Mouse (Mus musculus) gastrocnemius, adult 2 months (tissue): Measurements from ENCODE around the gene Usp7. TPM values are rescaled to one million over a fixed set of nuclear protein-coding genes. Genes with fewer than 3 reads are reported as not detected.

ENCODE experiments used
- DNase-seq: peaks from one replicate; pipeline ENCODE4 v3.0.0; 2022
- H3K27ac ChIP-seq: fragments of 200-600 bp; 2 replicates; pipeline ENCODE4 v1.8.1; 2022; ENCODE audit warnings: mild to moderate bottlenecking
- H3K4me3 ChIP-seq: fragments of 200-600 bp; 2 replicates; pipeline ENCODE4 v1.8.1; 2022; ENCODE audit warnings: mild to moderate bottlenecking, moderate library complexity
- CTCF ChIP-seq: fragments of 200-600 bp; IDR thresholded peaks from 2 replicates; pipeline ENCODE4 v1.8.1; 2022; ENCODE audit warnings: antibody characterized with exemption, mild to moderate bottlenecking, moderate library complexity
- intact Hi-C: fragments of 180-260 bp; cut with DNase I; formaldehyde crosslinking; loops from one replicate; pipeline ENCODE4 v1.15.1; 2025
- total RNA-seq, 2 experiments: library from RNA; stranded (reverse); gene quantifications; 2 replicates each; pipeline ENCODE4 v1.2.3; 2021

The Usp7 gene
- total RNA-seq, 2 experiments from 2014 or later, result 61.8 to 69.1 TPM

- Histone ChIP-seq H3K4me3 (no peak overlapping the region), H3K27ac (no peak overlapping the region)
- TF ChIP-seq CTCF, result no peak
- intact Hi-C loops, result no loop called here
- DNase-seq, result no peak
Measured at GRCm38 (mm10) chr16:8685087-8685486, 107.0 kb downstream of the Usp7 start.

GRCm38 (mm10) chr16:8680470-8680869, 111.6 kb downstream of the Usp7 start, which contains the start of gene Gm5767:
Gene Gm5767 (plus strand): TSS chr16:8680770.
- TF ChIP-seq CTCF, result no peak
- intact Hi-C loops, result no loop called here

GRCm38 (mm10) chr16:8679780-8680179, 112.3 kb downstream of the Usp7 start:
- Histone ChIP-seq H3K27ac (no peak overlapping the region), H3K4me3 (no peak overlapping the region)
- intact Hi-C loops, result no loop called here
- no peak for TF ChIP-seq CTCF
- no peak for DNase-seq

More at GRCm38 (mm10) chr16:8680470-8680869, 111.6 kb downstream of the Usp7 start, which contains the start of gene Gm5767:
- DNase-seq, result no peak
- Histone ChIP-seq H3K27ac (no peak within 1 kb of the TSS), H3K4me3 (no peak within 1 kb of the TSS)

- no peak overlapping the region for H3K4me3 ChIP-seq
- H3K27ac ChIP-seq, result no peak overlapping the region
- DNase-seq, result no peak
- no peak for TF ChIP-seq CTCF
- intact Hi-C loops, result no loop called here
Measured at GRCm38 (mm10) chr16:8678676-8679075, 113.4 kb downstream of the Usp7 start.

- intact Hi-C loops, result no loop called here
- H3K27ac ChIP-seq, result no peak overlapping the region
- no peak for TF ChIP-seq CTCF
- DNase-seq, result no peak
- H3K4me3 ChIP-seq, result no peak overlapping the region
Measured at GRCm38 (mm10) chr16:8678035-8678434, 114.1 kb downstream of the Usp7 start.

GRCm38 (mm10) chr16:8676800-8677199, 115.3 kb downstream of the Usp7 start:
- H3K4me3 ChIP-seq, result no peak overlapping the region
- DNase-seq, result peak; percentile 58
- H3K27ac ChIP-seq, result no peak overlapping the region
- intact Hi-C loops, result loop anchor here (1.0 kb wide), 1 partner anchor 182 kb away; no protein-coding TSS in a partner anchor
- peak; percentile 86 for TF ChIP-seq CTCF

- no peak for DNase-seq
- intact Hi-C loops, result no loop called here
- no peak overlapping the region for H3K27ac ChIP-seq
- H3K4me3 ChIP-seq, result no peak overlapping the region
- TF ChIP-seq CTCF, result no peak
Measured at GRCm38 (mm10) chr16:8676228-8676627, 115.9 kb downstream of the Usp7 start.

- no peak overlapping the region for H3K27ac ChIP-seq
- intact Hi-C loops, result loop anchor here (2.0 kb wide), 2 partner anchors 33 to 263 kb away; no protein-coding TSS in a partner anchor
- DNase-seq, result no peak
- no peak for TF ChIP-seq CTCF
- H3K4me3 ChIP-seq, result no peak overlapping the region
Measured at GRCm38 (mm10) chr16:8675559-8675958, 116.5 kb downstream of the Usp7 start.

GRCm38 (mm10) chr16:8674165-8674564, 117.9 kb downstream of the Usp7 start:
- peak; percentile 80 for TF ChIP-seq CTCF
- peak; percentile 51 for DNase-seq
- Histone ChIP-seq H3K4me3 (no peak overlapping the region), H3K27ac (no peak overlapping the region)
- intact Hi-C loops, result loop anchor here (2.0 kb wide), 2 partner anchors 31 to 261 kb away; no protein-coding TSS in a partner anchor

GRCm38 (mm10) chr16:8673343-8673742, 118.8 kb downstream of the Usp7 start:
- TF ChIP-seq CTCF, result no peak
- Histone ChIP-seq H3K4me3 (no peak overlapping the region), H3K27ac (no peak overlapping the region)
- no peak for DNase-seq
- intact Hi-C loops, result no loop called here

GRCm38 (mm10) chr16:8672811-8673210, 119.3 kb downstream of the Usp7 start:
- DNase-seq, result no peak
- Histone ChIP-seq H3K27ac (no peak overlapping the region), H3K4me3 (no peak overlapping the region)
- intact Hi-C loops, result no loop called here
- TF ChIP-seq CTCF, result no peak

- no peak for DNase-seq
Measured at GRCm38 (mm10) chr16:8672350-8672687, 119.8 kb downstream of the Usp7 start.

GRCm38 (mm10) chr16:8671551-8672349, 120.4 kb downstream of the Usp7 start, which contains the start of gene Carhsp1:
Gene Carhsp1 (minus strand): TSS chr16:8672155.
- peak; percentile 17; the same call in 1 of the 2 replicates for TF ChIP-seq CTCF
- intact Hi-C loops, result no loop called here
- peak within 1 kb of the TSS; percentile 94 for H3K4me3 ChIP-seq
- H3K27ac ChIP-seq, result peak within 1 kb of the TSS; percentile 87
- peak; percentile 97 for DNase-seq

More at GRCm38 (mm10) chr16:8672350-8672687, 119.8 kb downstream of the Usp7 start:
- H3K4me3 ChIP-seq, result peak overlapping the region; percentile 94
- no peak for TF ChIP-seq CTCF
- peak overlapping the region; percentile 87 for H3K27ac ChIP-seq
- intact Hi-C loops, result no loop called here
